Mouse (Mus musculus): ENCODE data around the gene Ubxn11.
"Not testable (repeated sequence)": the region's sequence is repeated elsewhere in the genome, so short reads cannot be mapped to it uniquely, and the experiment has no call there.

Ubxn11 gene

DNA sequence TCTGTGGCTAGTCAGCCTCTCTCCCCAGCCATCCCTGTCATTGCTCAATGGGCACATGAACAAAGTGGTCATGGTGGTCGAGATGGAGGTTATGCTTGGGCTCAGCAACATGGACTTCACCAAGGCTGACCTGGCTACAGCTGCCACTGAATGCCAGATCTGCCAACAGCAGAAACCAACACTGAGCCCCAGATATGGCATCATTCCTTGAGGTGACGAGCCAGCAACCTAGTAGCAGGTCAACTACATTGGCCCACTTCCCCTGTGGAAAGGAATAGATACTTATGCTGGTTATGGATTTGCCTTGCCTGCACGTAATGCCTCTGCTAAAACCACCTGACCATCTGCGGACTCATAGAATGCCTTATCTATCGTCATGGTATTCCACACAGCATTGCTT lies 41.9 kb downstream of the Ubxn11 start:
- not testable (repeated sequence) for DNase-seq (ENCODE audit: low spot score)

DNA sequence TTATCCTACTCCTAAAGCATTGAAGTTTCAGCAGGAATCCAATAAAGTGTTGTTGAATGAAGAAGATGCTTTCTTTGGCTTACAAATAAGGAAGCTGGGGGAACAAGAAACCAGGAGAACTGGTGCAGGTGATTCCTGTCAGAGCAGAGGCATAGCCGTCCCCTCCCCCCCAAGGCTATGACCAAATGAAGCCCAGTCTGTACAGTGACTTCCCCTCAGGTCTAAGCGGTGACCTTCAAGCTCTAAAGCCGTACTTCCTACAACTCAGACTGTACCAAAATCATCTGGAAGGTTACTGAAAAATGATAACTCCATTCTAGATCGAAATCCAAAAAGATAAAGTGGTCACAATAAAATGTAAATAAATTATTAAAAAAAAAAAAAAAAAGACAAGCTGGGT lies 47.0 kb downstream of the Ubxn11 start:
- DNase-seq (ENCODE audit: low spot score) = no peak

DNA sequence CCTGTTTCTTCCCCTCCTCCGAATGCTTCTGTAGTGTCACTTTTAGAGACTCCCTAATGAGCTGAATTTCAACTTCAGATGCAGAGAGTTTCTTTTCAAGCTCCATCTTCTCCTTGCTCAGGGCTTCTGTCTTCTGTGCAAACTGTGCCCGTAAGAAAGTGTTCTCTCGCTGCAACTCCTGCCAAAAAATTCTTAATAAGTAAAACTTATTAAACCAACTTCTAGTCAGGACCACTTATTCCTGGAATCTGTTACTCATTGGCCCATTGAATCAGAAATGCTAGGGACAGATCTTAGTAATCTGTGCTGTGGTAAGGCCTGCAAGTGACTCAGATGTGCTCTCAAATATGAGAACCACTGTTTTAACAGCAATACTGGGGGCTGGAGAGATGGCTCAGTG lies 49.7 kb downstream of the Ubxn11 start:
- no peak for DNase-seq (ENCODE audit: low spot score)

DNA sequence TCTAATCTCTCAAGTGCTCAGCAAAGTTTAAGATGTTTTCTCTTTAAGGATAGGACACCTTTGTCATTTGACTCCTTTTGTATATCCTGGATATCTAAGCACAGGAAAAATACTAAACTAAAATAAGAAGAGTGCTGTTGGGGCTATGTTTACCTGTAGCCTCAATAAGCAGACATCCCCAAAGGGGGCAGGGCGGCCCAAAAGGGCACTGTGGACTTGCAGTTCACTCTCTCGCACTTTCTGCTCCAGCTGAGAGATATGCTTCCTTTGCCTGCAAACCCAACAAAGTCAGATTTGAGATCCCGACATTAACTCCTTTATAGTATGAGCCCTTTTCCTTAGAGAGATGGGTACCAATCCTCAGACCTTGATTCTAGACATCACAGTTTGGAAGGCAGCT lies 51.3 kb downstream of the Ubxn11 start:
- DNase-seq (ENCODE audit: low spot score) = no peak

DNA sequence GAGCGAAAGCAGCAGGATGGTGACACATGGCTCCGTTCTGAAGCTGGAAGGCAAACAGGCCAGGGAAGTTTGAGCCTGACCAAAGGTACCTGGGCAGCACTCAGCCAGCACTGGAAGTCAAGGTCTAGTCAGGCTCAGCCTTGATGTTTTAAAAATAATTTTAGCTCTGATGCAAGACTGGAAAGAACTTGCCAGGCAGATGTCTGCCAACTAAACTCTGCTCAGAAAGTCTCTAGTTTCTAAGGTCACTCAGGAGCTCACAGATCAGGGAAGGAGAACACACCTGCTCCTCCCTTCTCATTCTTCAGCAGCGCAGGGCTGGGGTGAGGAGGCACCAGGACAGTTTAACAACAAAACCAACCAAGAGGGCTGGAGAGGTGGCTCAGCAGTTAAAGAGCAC lies 52.0 kb downstream of the Ubxn11 start:
- DNase-seq (ENCODE audit: low spot score) = no peak

DNA sequence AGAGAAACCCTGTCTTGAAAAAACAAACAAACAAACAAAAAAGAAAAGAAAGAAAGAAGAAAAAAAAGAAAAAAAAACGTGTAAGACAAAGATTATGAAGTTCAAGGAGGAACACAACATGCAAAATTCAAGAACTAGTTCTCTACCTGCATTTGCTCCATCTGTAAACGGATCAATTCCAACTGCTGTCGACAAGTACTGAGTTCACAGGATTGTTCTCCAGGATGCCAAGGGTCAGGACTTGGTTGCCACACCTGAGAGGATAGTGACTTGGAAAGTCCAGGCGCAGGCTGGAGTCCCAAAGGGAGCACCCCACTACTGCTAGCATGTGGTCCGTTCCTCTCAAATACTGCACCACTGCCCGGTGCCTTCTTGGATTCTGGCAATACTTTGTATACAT lies 53.2 kb downstream of the Ubxn11 start:
- no peak for DNase-seq (ENCODE audit: low spot score)

DNA sequence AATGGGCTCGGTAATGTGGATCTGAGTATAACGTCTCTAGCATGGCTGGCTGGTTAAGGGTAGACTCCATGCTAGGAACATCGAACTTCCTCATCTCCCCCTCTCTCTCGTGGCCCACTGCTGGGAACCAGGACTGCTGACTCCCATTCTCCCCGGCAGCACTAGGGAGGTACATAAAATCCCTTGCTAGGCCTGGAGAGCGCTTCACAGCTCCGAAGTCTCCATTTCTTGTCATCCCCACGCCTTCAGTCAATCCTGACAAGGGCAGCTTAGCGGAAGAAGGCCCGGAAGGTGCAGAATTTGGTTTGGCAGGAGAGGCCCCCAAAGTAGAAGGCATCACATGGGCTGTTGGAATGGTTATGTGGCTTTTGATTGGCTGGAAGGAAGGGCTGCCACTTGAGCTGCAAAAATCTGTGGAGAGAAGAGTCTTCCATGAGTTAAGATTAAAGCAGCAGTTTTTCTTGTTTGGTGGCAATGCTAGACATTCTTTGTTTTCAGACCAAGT lies 53.6 kb downstream of the Ubxn11 start:
- DNase-seq (ENCODE audit: low spot score) = no peak

DNA sequence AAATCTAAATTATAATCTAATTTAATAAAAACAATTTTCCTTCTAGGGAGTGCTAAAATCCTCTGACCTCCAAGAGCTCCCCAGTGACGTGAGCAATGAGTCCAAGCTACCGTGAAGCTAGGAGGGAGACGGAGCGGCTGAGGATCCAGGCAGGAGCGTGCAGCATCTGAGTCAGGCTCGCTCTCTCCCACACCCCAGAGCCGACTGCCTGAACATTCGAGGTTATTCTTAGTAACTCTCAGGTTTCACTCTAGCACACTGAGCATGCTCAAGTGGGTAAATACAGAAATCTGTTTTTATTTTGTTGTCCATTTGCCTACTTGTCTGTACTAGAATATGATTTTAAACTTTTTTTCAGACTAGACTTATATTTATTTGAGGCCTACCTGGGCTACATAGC lies 54.4 kb downstream of the Ubxn11 start:
- no peak for DNase-seq (ENCODE audit: low spot score)

DNA sequence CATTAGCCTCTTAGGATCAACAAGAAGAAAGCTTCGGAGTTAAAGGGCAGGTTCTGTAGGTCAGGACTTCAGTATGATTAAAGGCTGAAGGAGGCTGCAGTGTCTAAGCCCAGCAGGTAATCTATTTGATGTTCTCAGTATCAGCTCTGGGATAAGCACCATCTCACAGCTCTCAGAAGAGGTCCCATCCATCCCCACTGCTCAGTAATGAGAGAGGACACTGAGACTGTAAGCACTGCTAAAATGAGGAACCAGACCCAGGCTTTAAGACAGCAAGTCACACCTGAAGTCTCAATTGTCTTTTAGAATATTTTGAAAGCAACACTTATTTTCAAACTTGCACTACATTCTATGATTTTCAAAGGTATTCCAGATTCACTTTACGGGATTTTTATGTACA lies 55.2 kb downstream of the Ubxn11 start:
- no peak for DNase-seq (ENCODE audit: low spot score)

DNA sequence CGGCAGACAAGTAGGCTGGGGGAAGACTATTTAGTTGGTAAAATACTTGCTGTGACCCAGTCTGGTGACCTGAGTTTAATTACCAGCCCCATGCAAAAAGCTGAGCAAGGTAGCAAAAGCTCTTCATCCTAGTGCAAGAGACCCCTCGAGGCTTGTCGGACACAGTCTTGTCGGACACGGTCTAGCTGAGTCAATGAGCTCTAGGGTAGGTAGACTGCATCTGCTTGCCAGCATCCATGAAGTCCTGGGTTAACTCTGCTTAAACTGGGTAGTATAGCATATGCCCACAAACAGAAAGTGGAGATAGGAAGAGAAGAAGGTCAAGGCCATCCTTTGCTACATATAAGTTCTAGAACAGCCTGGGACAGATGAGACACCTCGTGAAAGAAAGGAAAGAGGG lies 56.4 kb downstream of the Ubxn11 start:
- no peak for DNase-seq (ENCODE audit: low spot score)

DNA sequence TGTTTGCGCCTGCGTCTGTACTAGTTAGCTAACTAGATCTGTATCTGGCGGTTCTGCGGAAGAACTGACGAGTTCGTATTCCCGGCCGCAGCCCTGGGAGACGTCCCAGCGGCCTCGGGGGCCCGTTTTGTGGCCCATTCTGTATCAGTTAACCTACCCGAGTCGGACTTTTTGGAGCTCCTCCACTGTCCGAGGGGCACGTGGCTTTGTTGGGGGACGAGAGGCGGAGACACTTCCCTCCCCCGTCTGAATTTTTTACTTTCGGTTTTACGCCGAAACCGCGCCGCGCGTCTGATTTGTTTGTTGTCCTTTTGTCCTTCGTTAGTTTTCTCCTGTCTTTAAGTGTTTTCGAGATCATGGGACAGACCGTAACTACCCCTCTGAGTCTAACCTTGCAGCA lies 57.7 kb downstream of the Ubxn11 start:
- DNase-seq (ENCODE audit: low spot score) = peak; percentile 52

DNA sequence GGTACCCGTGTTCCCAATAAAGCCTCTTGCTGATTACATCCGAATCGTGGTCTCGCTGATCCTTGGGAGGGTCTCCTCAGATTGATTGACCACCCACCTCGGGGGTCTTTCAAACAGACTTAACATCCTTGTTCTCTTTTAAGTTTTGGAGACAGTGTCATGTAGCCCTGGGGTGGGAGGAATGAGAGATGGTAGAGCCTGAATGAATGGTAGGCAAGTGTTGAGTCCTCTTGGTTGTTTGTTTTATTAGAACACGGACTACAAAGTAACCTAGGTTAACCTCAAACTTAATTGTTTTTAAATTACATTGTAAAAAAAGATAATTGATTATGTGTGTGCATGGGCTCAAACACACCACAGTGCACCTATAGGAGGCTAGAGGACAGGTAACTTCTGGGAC lies 62.2 kb downstream of the Ubxn11 start:
- DNase-seq (ENCODE audit: low spot score) = no peak

DNA sequence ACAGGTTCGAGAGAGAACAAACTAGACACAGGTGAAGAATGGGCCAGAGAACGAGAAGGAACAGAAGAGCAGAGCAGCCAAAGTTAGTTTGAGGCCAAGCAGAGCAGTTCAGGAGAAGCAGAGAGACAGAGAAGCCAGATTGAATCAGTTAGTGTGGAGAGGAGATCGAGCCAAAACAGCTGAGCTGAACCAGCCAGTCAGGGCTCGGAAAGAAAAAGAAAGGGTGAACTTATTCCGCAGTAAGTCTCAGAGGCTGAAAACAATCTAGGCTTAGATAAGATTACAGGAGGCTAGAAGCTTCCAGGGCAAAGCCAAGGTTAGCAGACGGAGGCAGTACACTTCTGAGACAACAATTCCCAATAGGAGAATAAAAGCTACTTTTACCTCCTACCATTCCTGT lies 62.7 kb downstream of the Ubxn11 start:
- DNase-seq (ENCODE audit: low spot score) = no peak

DNA sequence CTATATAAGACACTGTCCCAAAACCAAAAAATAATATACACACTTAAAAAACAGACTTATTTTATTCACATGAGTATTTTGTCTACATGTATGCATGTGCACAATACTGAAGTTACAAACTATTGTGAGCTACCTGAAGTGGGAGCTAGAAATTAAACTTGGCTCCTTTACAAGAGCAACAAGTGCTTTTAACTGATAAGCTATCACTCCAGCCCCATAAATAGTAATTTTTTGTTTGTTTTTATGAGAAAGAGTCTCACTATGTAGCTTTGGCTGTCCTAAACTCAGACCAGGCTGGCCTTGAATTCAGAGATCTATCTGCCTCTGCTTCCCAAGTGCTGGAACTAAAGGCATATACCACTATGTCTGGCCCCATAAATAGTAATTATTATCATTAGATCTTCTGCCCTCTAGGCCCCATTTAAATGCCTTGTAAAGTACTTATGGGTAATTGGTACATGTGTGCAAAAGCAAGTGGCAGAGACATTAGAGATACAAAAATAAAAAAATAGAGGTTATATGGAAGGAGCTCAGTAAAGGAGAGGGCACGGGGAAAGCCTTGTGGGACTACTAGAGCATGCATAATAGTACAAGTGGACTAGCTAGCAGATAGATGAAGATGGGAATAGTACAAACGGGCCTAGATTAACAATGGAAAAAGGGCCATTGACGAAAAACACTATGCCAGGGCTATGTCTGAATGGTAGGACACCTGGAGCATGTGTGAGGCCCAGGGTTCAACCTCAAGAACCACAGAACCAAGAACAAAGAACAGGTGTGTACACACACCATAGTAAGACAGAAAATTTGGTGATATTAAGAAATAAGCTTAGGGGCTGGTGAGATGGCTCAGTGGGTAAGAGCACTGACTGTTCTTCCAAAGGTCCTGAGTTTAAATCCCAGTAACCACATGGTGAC lies 63.4 kb downstream of the Ubxn11 start:
- no peak for DNase-seq (ENCODE audit: low spot score)

DNA sequence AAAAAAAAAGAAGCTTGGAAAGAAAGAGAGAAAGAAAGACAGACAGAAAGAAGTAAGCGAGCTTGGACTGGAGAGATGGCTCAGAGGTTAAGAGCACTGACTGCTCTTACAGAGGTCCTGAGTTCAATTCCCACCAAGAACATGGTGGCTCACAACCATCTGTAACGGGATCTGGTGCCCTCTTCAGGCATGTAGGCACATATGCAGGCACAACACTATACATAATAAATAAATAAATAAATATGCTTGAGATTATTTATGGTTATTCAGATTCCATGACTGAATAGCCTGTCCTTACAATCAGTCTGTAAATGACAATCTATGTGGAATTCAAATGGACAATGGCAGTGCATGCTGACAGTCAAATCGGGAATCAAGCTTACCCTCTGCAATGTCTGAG lies 64.5 kb downstream of the Ubxn11 start:
- no peak for DNase-seq (ENCODE audit: low spot score)

DNA sequence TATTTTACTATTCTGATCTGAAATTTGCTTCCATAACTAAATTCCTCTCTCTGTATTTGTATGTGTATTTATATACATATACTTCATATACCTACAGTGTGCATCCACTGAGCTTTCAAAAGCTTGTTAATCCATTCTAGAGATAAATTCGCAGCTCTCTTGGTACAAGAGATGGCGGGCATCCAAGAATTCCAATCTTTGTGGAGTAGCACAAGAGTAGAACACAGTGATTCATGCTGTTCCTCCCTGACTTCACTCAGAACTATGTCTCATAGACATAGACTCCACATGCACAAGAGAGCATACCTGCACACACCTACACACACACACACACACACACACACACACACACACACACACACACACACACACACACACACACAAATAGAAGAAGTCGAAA lies 70.0 kb downstream of the Ubxn11 start:
- no peak for DNase-seq (ENCODE audit: low spot score)
